Mouse (Mus musculus): ENCODE measurements around the gene B4galnt3.

- TF ChIP-seq CTCF (IDR thresholded peaks at IDR 0.05; ENCODE audit: borderline replicate concordance, control insufficient read depth, extremely low read depth, insufficient read depth, low read length, poor library complexity) (no peak), POLR2A (IDR thresholded peaks at IDR 0.05; ENCODE audit: control insufficient read depth, extremely low read depth, insufficient read depth, low read length, poor library complexity) (no peak)
These were observed 75.1 kb downstream of the B4galnt3 start for GRCm38 (mm10) chr6:120219281-120219680.

All from thymus, adult 2 months (tissue).